Mouse (Mus musculus) CD4-positive naive resting alpha-beta T cell, adult 76 days (primary cell): ENCODE measurements around the gene Acat3. TPM values are rescaled to one million over a fixed set of nuclear protein-coding genes. Genes with fewer than 3 reads are reported as not detected.

Experiments
- total RNA-seq: library from RNA; stranded (reverse); gene quantifications from one replicate; pipeline ENCODE4 v1.2.4, GENCODE M21; 2023

Gene Acat3
- total RNA-seq: not detected

DNA sequence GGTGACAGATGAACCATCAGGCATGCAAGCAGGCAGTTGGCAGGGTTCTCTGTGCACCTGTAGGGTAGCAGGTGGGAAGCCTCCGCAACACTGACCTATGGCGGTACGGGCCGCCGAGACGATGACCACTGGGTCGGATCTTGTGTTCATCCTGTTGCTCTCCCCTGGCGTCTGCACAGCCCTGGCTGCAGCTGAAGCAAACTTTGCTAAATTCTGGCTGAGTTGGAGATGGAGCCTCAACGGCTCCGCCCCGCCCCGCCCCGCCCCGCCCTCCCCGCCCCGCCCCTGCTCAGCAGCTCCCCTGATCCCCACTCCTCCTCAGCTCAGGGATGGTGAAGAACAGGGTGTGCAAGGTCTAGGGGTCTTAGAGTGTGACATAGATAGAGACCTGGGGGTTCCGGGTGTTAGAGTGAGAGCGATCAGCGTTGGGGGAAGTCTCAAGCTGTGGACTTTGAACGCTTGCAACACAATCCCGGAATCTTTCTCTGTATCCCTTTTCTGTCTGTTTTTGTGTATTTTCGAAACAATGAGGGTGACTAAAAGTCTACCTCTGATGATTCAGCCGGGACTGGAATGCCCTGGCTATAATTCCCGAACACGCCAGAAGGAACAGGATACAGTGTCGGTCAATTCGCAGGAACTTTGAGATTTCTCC lies at the start of gene Acat3:
TSS of gene Acat3 (minus strand) at position 450 of the 655 bp plus-strand sequence.

DNA sequence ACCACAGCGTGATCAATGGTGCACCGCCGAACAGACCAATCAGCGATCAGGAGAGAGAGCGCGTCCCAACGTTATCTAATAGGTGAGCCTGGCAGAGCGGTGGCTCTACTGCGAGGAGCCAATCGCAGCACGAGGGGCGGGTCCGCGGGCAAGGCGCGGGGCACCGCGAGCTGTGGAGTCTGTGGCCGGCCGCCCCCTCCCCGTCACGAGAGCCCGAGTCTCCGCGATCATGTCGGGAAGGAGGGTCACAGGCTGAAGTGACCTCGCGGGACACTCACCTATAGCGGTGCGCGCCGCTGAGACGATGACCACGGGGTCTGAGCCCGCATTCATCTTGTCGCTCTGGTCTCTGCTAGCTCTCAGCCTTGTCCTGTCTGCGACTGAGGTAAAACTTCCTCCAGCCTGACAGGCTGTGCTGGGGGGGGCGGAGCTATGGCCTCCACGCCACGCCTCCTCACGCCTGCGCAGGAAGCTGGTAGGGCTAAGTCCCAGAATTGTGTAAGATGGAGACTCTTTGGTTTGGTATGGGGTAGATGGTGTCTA lies 20.0 kb upstream of the Acat3 start, which contains the start of gene Acat2:
TSS of gene Acat2 (minus strand) at position 417 of the 543 bp plus-strand sequence.

DNA sequence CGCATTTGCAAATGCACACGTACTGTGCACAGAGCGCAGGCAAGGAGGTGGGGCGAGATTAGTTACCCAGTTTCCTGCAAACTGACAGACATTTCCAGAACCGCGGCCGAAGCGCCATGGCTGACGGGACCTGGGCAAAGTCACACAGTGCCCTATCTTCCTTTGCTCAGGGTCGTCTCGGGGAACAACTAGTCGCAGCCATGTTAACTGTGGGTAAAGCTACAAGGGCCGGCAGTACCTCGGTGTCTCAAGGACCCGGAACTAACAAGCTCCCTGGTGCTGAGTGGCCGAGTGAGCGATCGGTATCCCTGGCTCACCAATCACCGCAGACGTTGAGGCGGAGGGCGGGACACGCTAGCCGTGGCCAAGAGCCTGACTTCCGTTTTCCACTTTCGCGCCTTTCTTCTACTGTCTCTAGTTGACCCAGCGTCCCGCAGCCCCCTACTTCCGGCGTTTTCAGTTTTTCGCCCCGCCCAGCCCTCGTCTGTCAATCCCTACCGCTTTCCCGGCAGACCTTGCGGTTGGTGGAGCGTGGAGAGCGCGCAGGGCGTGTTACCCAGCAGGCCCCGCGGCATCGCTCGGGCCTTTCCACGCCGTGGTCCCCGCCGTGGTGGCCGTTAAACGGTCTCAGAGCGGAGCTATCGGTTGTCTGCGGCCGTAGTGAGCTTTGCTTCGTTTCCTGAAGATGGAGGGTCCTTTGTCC lies 24.4 kb downstream of the Acat3 start, which contains the start of gene Mrpl18:
TSS of gene Mrpl18 (minus strand) at position 465 of the 703 bp plus-strand sequence.

DNA sequence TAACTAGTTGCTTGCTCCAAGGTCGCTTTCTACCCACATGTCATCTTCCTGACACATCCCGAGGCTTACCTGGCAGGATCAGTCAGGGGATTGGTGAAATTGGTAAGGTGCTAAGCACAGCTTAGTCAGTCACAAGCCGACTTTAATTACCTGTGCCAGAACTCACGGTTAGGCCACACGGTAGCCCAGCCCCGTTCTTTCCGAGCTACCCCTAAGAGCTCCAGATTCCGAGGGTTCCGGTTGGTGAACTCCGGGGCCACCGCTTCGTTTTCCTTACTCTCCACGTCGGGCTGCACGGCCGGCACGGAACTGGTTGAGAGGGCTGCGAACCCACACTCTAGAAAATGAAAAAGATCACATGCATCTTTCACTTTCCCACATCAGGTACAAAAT lies 24.9 kb downstream of the Acat3 start, which contains the start of gene Tcp1:
TSS of gene Tcp1 (plus strand) at position 214 of the 393 bp plus-strand sequence.

DNA sequence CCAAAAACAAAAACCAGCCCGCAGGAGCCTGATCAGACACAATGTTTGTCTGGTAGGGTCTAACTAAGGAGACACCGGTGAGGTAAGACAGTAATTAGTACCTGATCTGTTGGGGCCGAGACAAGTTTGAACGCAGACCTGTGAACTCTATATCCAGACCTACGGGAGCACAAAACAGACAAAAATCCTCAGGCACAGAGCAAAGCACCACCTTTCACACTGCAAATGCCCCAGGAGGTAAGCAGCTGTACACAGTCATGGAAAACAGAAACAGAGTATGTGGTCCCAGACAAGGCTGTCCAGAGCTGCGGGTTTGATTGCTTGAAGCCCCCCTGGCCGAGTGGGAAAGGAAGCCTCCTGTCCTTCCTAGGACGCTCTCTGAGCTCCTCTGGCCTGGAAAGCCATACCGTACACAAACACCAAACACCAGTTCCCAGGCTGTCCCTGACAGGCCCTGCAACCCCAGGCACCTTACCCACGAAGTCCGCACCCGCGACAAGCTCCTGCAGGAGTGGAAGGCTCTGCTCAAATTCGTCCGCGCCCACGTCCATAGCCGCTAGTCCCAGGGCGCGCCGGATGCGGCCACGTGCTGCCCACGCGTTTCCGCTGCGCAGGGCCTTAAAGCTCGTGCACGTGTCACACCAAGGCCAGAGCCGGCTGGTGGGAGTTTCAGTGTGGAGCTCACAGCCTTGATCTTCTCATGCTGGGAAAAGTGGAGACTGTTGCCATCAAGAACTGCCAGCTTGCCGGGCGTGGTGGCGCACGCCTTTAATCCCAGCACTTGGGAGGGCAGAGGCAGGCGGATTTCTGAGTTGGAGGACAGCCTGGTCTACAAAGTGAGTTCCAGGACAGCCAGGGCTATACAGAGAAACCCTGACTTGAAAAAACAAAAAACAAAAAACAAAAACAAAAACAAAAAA lies 30.8 kb downstream of the Acat3 start, which contains the start of gene Pnldc1:
TSS of gene Pnldc1 (minus strand) at position 870 of the 920 bp plus-strand sequence.

DNA sequence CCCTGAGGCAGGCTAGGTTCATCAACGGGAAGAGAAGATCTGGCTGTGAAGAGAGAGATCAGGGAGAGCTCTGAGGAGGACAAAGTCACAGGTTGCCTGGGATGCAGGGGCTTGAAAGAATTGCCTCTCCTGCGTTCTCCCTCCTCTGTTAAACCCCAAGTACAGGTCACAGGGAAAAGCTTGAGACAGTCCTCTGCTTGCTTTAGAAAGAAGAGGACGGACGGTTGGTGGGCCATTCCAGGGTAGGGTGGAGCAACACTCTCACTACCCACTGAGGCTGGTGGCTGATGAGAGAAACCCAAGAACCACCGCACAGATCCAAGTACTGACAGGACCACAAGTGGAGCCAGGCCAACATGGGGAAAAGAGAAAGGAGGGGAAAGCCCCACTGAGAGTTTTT lies 64.7 kb downstream of the Acat3 start, which contains the start of gene Mrgprh:
TSS of gene Mrgprh (plus strand) at position 301 of the 400 bp plus-strand sequence.

Other genes with a start within 250 kb of the Acat3 start
- 37.3 TPM for gene Igf2r, start 170.9 kb downstream of the Acat3 start, total RNA-seq
- gene Mas1, start 72.5 kb downstream of the Acat3 start, total RNA-seq: not detected
- gene Mrgprh, start 64.6 kb downstream of the Acat3 start, total RNA-seq: not detected
- 2.2 TPM for gene Pnldc1, start 30.4 kb downstream of the Acat3 start, total RNA-seq
- gene Tcp1, start 24.9 kb downstream of the Acat3 start, total RNA-seq: 185 TPM
- gene Mrpl18, start 24.3 kb downstream of the Acat3 start, total RNA-seq: 36.7 TPM
- 18.7 TPM for gene Acat2, start 20.1 kb upstream of the Acat3 start, total RNA-seq
- 120 TPM for gene Wtap, start 53.6 kb upstream of the Acat3 start, total RNA-seq
- gene Sod2, start 66.2 kb upstream of the Acat3 start, total RNA-seq: 58.1 TPM
- gene Gpr31b, start 111.7 kb upstream of the Acat3 start, total RNA-seq: not detected
- not detected for gene Tcp10b, start 120.5 kb upstream of the Acat3 start, total RNA-seq
- gene Unc93a, start 191.2 kb upstream of the Acat3 start, total RNA-seq: 0.23 TPM